Mouse (Mus musculus) CD4-positive, CD25-positive, alpha-beta regulatory T cell, adult 9 weeks (primary cell): Measurements from ENCODE around the gene Rimklb. TPM values are rescaled to one million over a fixed set of nuclear protein-coding genes. Genes with fewer than 3 reads are reported as not detected.

Source experiments
- polyA plus RNA-seq: library from polyadenylated mRNA; unstranded; fragments of 100-300 nt; shearing (Covaris generic); gene quantifications from one replicate; pipeline ENCODE4 v1.2.1, GENCODE M21; 2017

Rimklb gene
- not detected for polyA plus RNA-seq

DNA sequence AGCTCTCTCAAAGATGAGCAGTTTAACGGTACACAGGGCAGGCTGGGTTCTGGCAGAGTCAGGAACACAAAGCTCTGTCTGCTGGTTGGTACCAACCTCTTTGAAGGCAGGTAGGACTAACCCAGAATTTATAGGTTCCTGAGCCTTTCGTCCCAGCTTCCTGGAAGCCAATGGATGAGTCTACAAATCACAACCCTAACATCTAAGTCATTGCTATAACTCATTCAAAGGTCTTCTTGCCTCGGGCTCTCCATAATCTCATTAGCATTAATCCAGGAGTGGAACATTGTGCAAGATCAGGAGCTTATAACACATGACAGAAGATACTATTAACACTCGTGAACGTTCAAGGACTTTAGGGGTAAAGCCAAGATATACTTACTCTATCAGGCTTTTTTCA lies at the start of gene Rimklb:
Gene Rimklb, minus strand, starts transcription at position 101 of the 400 bp plus-strand sequence.

DNA sequence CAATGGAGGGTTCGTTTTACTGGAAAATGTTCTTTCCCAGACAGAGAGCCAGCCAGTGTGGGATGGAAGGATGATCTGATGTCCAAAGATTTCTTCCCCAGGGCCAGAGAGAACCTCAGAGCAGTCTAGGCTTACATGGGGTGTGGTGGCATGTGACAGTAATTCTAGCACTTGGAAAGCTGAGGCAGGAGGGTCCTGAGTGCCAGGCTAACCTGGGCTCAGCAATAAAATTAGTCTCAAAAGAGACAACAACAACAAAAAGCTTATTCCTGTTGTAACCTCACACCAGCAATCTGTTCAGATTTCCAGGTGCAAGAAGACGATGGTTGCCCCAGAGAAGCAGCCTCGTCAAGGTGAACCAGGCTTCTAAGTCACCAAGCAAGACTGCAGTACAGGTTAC lies 7.0 kb upstream of the Rimklb start, which contains the start of gene Mfap5:
Gene Mfap5, plus strand, starts transcription at position 301 of the 400 bp plus-strand sequence.

Other genes with a start within 250 kb of the Rimklb start
- 83.0 TPM for gene Klrg1, start 215.9 kb downstream of the Rimklb start, polyA plus RNA-seq
- gene M6pr, start 190.0 kb downstream of the Rimklb start, polyA plus RNA-seq, result 288 TPM
- 6.5 TPM for gene Phc1, start 158.2 kb downstream of the Rimklb start, polyA plus RNA-seq
- gene Mfap5, start 7.1 kb upstream of the Rimklb start, polyA plus RNA-seq, result not detected
- 0.42 TPM for gene Aicda, start 55.0 kb upstream of the Rimklb start, polyA plus RNA-seq
- gene Apobec1, start 103.7 kb upstream of the Rimklb start, polyA plus RNA-seq, result 31.0 TPM
- gene Gdf3, start 111.3 kb upstream of the Rimklb start, polyA plus RNA-seq, result not detected
- gene Dppa3, start 127.6 kb upstream of the Rimklb start, polyA plus RNA-seq, result not detected
- gene Nanog, start 208.7 kb upstream of the Rimklb start, polyA plus RNA-seq, result not detected